Mouse (Mus musculus) limb, embryonic 11.5 days (tissue): ENCODE results near the gene Adad2. TPM values are rescaled to one million over a fixed set of nuclear protein-coding genes. Genes with fewer than 3 reads are reported as not detected.

Experiments used
- ATAC-seq: fragments of 200-750 bp; cut with Nextera tagmentation; 2 replicates; pipeline ENCODE4 v1.8.0; 2017; ENCODE audit warnings: low read depth; ENCODE audit not compliant: insufficient number of reproducible peaks, low FRiP score, low TSS enrichment
- DNase-seq: peaks from one replicate; pipeline ENCODE4 v3.0.0-alpha.2; 2015; ENCODE audit warnings: low spot score
- H3K27ac ChIP-seq: fragments of 300-500 bp; sonication (generic); replicated peaks from 2 replicates; pipeline ENCODE4 v1.5.1; 2014; ENCODE audit warnings: low read depth, mild to moderate bottlenecking, low read length
- H3K27me3 ChIP-seq: fragments of 300-500 bp; sonication (generic); 2 replicates; pipeline ENCODE4 v1.6.1; 2014; ENCODE audit warnings: mild to moderate bottlenecking, low read length, mixed read lengths; ENCODE audit not compliant: control insufficient read depth, insufficient read depth
- H3K36me3 ChIP-seq: fragments of 300-500 bp; sonication (generic); 2 replicates; pipeline ENCODE4 v1.6.1; 2014; ENCODE audit warnings: mild to moderate bottlenecking, low read length, moderate library complexity, mixed read lengths; ENCODE audit not compliant: control insufficient read depth, insufficient read depth
- H3K4me1 ChIP-seq: fragments of 300-500 bp; sonication (generic); 2 replicates; pipeline ENCODE4 v1.6.1; 2014; ENCODE audit warnings: low read length, mixed read lengths; ENCODE audit not compliant: control insufficient read depth, insufficient read depth
- H3K4me2 ChIP-seq: fragments of 300-500 bp; sonication (generic); 2 replicates; pipeline ENCODE4 v1.6.1; 2014; ENCODE audit warnings: low read depth, mild to moderate bottlenecking, moderate library complexity; ENCODE audit not compliant: severe bottlenecking
- H3K4me3 ChIP-seq: fragments of 300-500 bp; sonication (generic); 2 replicates; pipeline ENCODE4 v1.5.1; 2014; ENCODE audit warnings: low read depth, low read length
- H3K9ac ChIP-seq: fragments of 300-500 bp; sonication (generic); 2 replicates; pipeline ENCODE4 v1.6.1; 2014; ENCODE audit warnings: mild to moderate bottlenecking, low read length
- H3K9me3 ChIP-seq: fragments of 300-500 bp; sonication (generic); 2 replicates; pipeline ENCODE4 v1.6.1; 2016; ENCODE audit warnings: low read length; ENCODE audit not compliant: control insufficient read depth
- WGBS: fragments of 180-500 bp; shearing (Covaris S2); extraction: QIAGEN DNeasy Blood & Tissue Kit; methylation state at CpG from one replicate; pipeline ENCODE4 v1.1.7; 2014; 5-methylcytosine and 5-hydroxymethylcytosine counted together
- polyA plus RNA-seq: library from polyadenylated mRNA; unstranded; fragments of >200 nt; fragmentation: Nextera tagmentation; extraction: Ambion mirVana; gene quantifications from 2 replicates; pipeline ENCODE4 v1.2.1, GENCODE M21; 2014

Gene Adad2
- polyA plus RNA-seq, 1 experiment from 2014 or later, result 0.09 TPM

- no peaks in the 10 kb centered on the region for H3K36me3 ChIP-seq
- H3K27ac ChIP-seq, result no peak overlapping the region
- H3K27me3 ChIP-seq, result no peaks in the 10 kb centered on the region
- no peaks in the 10 kb centered on the region for H3K4me1 ChIP-seq
- no peak overlapping the region for H3K9ac ChIP-seq
- DNase-seq (no peak), ATAC-seq (no peak)
- H3K9me3 ChIP-seq, result no peaks in the 10 kb centered on the region
- no peak overlapping the region for H3K4me3 ChIP-seq
- 86% methylated on average over 7 of the region's 7 CpGs for WGBS
- H3K4me2 ChIP-seq, result no peak overlapping the region
Measured at GRCm38 (mm10) chr8:119591456-119591855, 21.1 kb upstream of the Adad2 start.

- 94% methylated on average over 4 of the region's 4 CpGs for WGBS
- H3K27ac ChIP-seq, result no peak overlapping the region
- H3K36me3 ChIP-seq, result peaks cover 21% of the 10 kb centered on the region
- ATAC-seq (no peak), DNase-seq (no peak)
- H3K9me3 ChIP-seq, result no peaks in the 10 kb centered on the region
- no peak overlapping the region for H3K4me3 ChIP-seq
- peaks cover 7% of the 10 kb centered on the region for H3K4me1 ChIP-seq
- H3K9ac ChIP-seq, result no peak overlapping the region
- no peaks in the 10 kb centered on the region for H3K27me3 ChIP-seq
- H3K4me2 ChIP-seq, result peak overlapping the region; percentile 89; the same call in 1 of the 2 replicates
Measured at GRCm38 (mm10) chr8:119603771-119604170, 8.8 kb upstream of the Adad2 start.

GRCm38 (mm10) chr8:119604398-119604803 is 8.1 kb upstream of the Adad2 start:
- Histone ChIP-seq H3K9me3 (no peaks in the 10 kb centered on the region; the same call in 1 of the 2 replicates), H3K27ac (no peak overlapping the region), H3K4me1 (peaks cover 7% of the 10 kb centered on the region), H3K9ac (peak overlapping the region; percentile 83), H3K4me3 (peak overlapping the region; percentile 78), H3K36me3 (peaks cover 15% of the 10 kb centered on the region), H3K27me3 (no peaks in the 10 kb centered on the region), H3K4me2 (peak overlapping the region; percentile 89)
- 38% methylated on average over 12 of the region's 12 CpGs for WGBS
- DNase-seq, result no peak
- ATAC-seq, result no peak

GRCm38 (mm10) chr8:119604996-119605395 is 7.6 kb upstream of the Adad2 start, which contains the start of gene Taf1c:
TSS of gene Taf1c (minus strand) at chr8:119605222.
- peak; percentile 96 for DNase-seq
- under 1% methylated on average over 23 of the region's 23 CpGs for WGBS
- ATAC-seq, result peak; percentile 78; the same call in 1 of the 2 replicates

GRCm38 (mm10) chr8:119606224-119606623 is 6.3 kb upstream of the Adad2 start:
- Histone ChIP-seq H3K4me2 (no peak overlapping the region), H3K36me3 (peaks cover 8% of the 10 kb centered on the region), H3K9ac (no peak overlapping the region), H3K4me1 (peaks cover 7% of the 10 kb centered on the region), H3K27me3 (no peaks in the 10 kb centered on the region), H3K4me3 (no peak overlapping the region), H3K9me3 (no peaks in the 10 kb centered on the region; the same call in 1 of the 2 replicates), H3K27ac (no peak overlapping the region)
- no peak for ATAC-seq
- no peak for DNase-seq
- 81% methylated on average over 2 of the region's 2 CpGs for WGBS

More at GRCm38 (mm10) chr8:119604996-119605395, 7.6 kb upstream of the Adad2 start, which contains the start of gene Taf1c:
- H3K9me3 ChIP-seq, result no peaks in the 10 kb centered on the region; the same call in 1 of the 2 replicates
- peaks cover 7% of the 10 kb centered on the region for H3K4me1 ChIP-seq
- H3K27ac ChIP-seq, result no peak within 1 kb of the TSS
- peak within 1 kb of the TSS; percentile 78 for H3K4me3 ChIP-seq
- peaks cover 15% of the 10 kb centered on the region for H3K36me3 ChIP-seq
- H3K27me3 ChIP-seq, result no peaks in the 10 kb centered on the region
- peak within 1 kb of the TSS; percentile 83 for H3K9ac ChIP-seq
- peak within 1 kb of the TSS; percentile 89 for H3K4me2 ChIP-seq

- Histone ChIP-seq H3K9ac (no peak overlapping the region), H3K4me1 (no peaks in the 10 kb centered on the region), H3K27ac (no peak overlapping the region), H3K36me3 (no peaks in the 10 kb centered on the region), H3K4me3 (no peak overlapping the region), H3K27me3 (no peaks in the 10 kb centered on the region), H3K9me3 (no peaks in the 10 kb centered on the region), H3K4me2 (no peak overlapping the region)
- 76% methylated on average over 14 of the region's 14 CpGs for WGBS
- DNase-seq (no peak), ATAC-seq (no peak)
Measured at GRCm38 (mm10) chr8:119615096-119615495, 2.5 kb downstream of the Adad2 start.

GRCm38 (mm10) chr8:119616358-119616757 is 3.8 kb downstream of the Adad2 start:
- no peak for ATAC-seq
- H3K4me1 ChIP-seq, result no peaks in the 10 kb centered on the region
- no peak overlapping the region for H3K27ac ChIP-seq
- H3K4me2 ChIP-seq, result no peak overlapping the region
- no peak overlapping the region for H3K4me3 ChIP-seq
- 82% methylated on average over 7 of the region's 7 CpGs for WGBS
- no peak for DNase-seq
- no peaks in the 10 kb centered on the region for H3K27me3 ChIP-seq
- H3K9ac ChIP-seq, result no peak overlapping the region
- H3K36me3 ChIP-seq, result no peaks in the 10 kb centered on the region
- H3K9me3 ChIP-seq, result no peaks in the 10 kb centered on the region

GRCm38 (mm10) chr8:119616811-119617210 is 4.3 kb downstream of the Adad2 start:
- H3K9me3 ChIP-seq, result no peaks in the 10 kb centered on the region
- no peaks in the 10 kb centered on the region for H3K4me1 ChIP-seq
- no peak overlapping the region for H3K4me2 ChIP-seq
- 86% methylated on average over 4 of the region's 4 CpGs for WGBS
- H3K4me3 ChIP-seq, result no peak overlapping the region
- H3K27me3 ChIP-seq, result no peaks in the 10 kb centered on the region
- H3K9ac ChIP-seq, result no peak overlapping the region
- ATAC-seq (no peak), DNase-seq (no peak)
- H3K27ac ChIP-seq, result no peak overlapping the region
- no peaks in the 10 kb centered on the region for H3K36me3 ChIP-seq

GRCm38 (mm10) chr8:119617586-119617985 is 5.0 kb downstream of the Adad2 start:
- H3K9me3 ChIP-seq, result no peaks in the 10 kb centered on the region
- WGBS, result 87% methylated on average over 5 of the region's 5 CpGs
- no peak for ATAC-seq

More at GRCm38 (mm10) chr8:119617586-119617985, 5.0 kb downstream of the Adad2 start:
- Histone ChIP-seq H3K4me1 (no peaks in the 10 kb centered on the region), H3K4me3 (no peak overlapping the region), H3K27me3 (no peaks in the 10 kb centered on the region), H3K4me2 (no peak overlapping the region), H3K27ac (no peak overlapping the region), H3K36me3 (no peaks in the 10 kb centered on the region), H3K9ac (no peak overlapping the region)
- DNase-seq, result no peak
